Mouse (Mus musculus): ENCODE results near the gene Nsmce1. TPM values are rescaled to one million over a fixed set of nuclear protein-coding genes. Genes with fewer than 3 reads are reported as not detected.

The Nsmce1 gene
- total and polyA plus RNA-seq, 2 experiments from 2014 or later, result 23.1 to 77.8 TPM

GRCm38 (mm10) chr7:125453671-125454070, 37.7 kb downstream of the Nsmce1 start:
- Histone ChIP-seq H3K36me3 (ENCODE audit: insufficient read depth, low read length) (no peaks in the 10 kb centered on the region; the same call in 1 of the 2 replicates), H3K4me1 (ENCODE audit: insufficient read depth, low read length) (no peaks in the 10 kb centered on the region), H3K27ac (ENCODE audit: low read depth, low read length) (no peak overlapping the region), H3K4me3 (ENCODE audit: low read depth, low read length) (no peak overlapping the region), H3K9ac (replicated peaks; ENCODE audit: low read length, poor library complexity, severe bottlenecking) (no peak overlapping the region), H3K27me3 (ENCODE audit: insufficient read depth, low read length) (no peaks in the 10 kb centered on the region), H3K4me2 (ENCODE audit: low read depth, low read length, poor library complexity, severe bottlenecking) (no peak overlapping the region), H3K9me3 (ENCODE audit: low read length) (no peaks in the 10 kb centered on the region)
- TF ChIP-seq CTCF (IDR thresholded peaks at IDR 0.05), result no peak
- DNase-seq (ENCODE audit: low spot score), result peak; percentile 31
- 92% methylated on average over 4 of the region's 4 CpGs for WGBS
- ATAC-seq (ENCODE audit: low FRiP score), result no peak

- no peaks in the 10 kb centered on the region for H3K4me1 ChIP-seq (ENCODE audit: insufficient read depth, low read length)
- TF ChIP-seq CTCF (IDR thresholded peaks at IDR 0.05), result no peak
- H3K4me3 ChIP-seq (ENCODE audit: low read depth, low read length), result no peak overlapping the region
- no peaks in the 10 kb centered on the region for H3K9me3 ChIP-seq (ENCODE audit: low read length)
- ATAC-seq (ENCODE audit: low FRiP score), result no peak
- no peaks in the 10 kb centered on the region for H3K36me3 ChIP-seq (ENCODE audit: insufficient read depth, low read length)
- no peak for DNase-seq (ENCODE audit: low spot score)
- H3K27ac ChIP-seq (ENCODE audit: low read depth, low read length), result no peak overlapping the region
- no peak overlapping the region for H3K9ac ChIP-seq (replicated peaks; ENCODE audit: low read length, poor library complexity, severe bottlenecking)
- H3K27me3 ChIP-seq (ENCODE audit: insufficient read depth, low read length), result no peaks in the 10 kb centered on the region
- H3K4me2 ChIP-seq (ENCODE audit: low read depth, low read length, poor library complexity, severe bottlenecking), result no peak overlapping the region
- WGBS, result 94% methylated on average over 2 of the region's 2 CpGs
Measured at GRCm38 (mm10) chr7:125451078-125451477, 40.3 kb downstream of the Nsmce1 start.

GRCm38 (mm10) chr7:125450678-125451077, 40.7 kb downstream of the Nsmce1 start:
- DNase-seq (ENCODE audit: low spot score), result no peak
- no peak for ATAC-seq (ENCODE audit: low FRiP score)
- no peak overlapping the region for H3K4me2 ChIP-seq (ENCODE audit: low read depth, low read length, poor library complexity, severe bottlenecking)
- WGBS, result 82% methylated on average over 1 of the region's 1 CpGs
- H3K9ac ChIP-seq (replicated peaks; ENCODE audit: low read length, poor library complexity, severe bottlenecking), result no peak overlapping the region
- no peaks in the 10 kb centered on the region for H3K36me3 ChIP-seq (ENCODE audit: insufficient read depth, low read length)
- no peak for TF ChIP-seq CTCF (IDR thresholded peaks at IDR 0.05)
- no peaks in the 10 kb centered on the region for H3K9me3 ChIP-seq (ENCODE audit: low read length)
- no peak overlapping the region for H3K4me3 ChIP-seq (ENCODE audit: low read depth, low read length)
- H3K27me3 ChIP-seq (ENCODE audit: insufficient read depth, low read length), result no peaks in the 10 kb centered on the region
- H3K4me1 ChIP-seq (ENCODE audit: insufficient read depth, low read length), result 0 out of 2 replicates have a peak, but pooled peaks cover under 1% of the 10 kb centered on the region
- H3K27ac ChIP-seq (ENCODE audit: low read depth, low read length), result no peak overlapping the region

GRCm38 (mm10) chr7:125444464-125445401, 46.7 kb downstream of the Nsmce1 start, which contains the start of gene Kdm8:
TSS of gene Kdm8 (plus strand) at chr7:125444676.
- H3K9me3 ChIP-seq (ENCODE audit: low read length), result no peaks in the 10 kb centered on the region
- peaks cover 13% of the 10 kb centered on the region; the same call in 1 of the 2 replicates for H3K4me1 ChIP-seq (ENCODE audit: insufficient read depth, low read length)
- H3K27me3 ChIP-seq (ENCODE audit: insufficient read depth, low read length), result no peaks in the 10 kb centered on the region
- DNase-seq (ENCODE audit: low spot score) (peak; percentile 98), ATAC-seq (ENCODE audit: low FRiP score) (peak; percentile 96)
- H3K4me3 ChIP-seq (ENCODE audit: low read depth, low read length), result peak within 1 kb of the TSS; percentile 55
- 2% methylated on average over 61 of the region's 61 CpGs for WGBS
- no peak for TF ChIP-seq CTCF (IDR thresholded peaks at IDR 0.05)
- H3K9ac ChIP-seq (replicated peaks; ENCODE audit: low read length, poor library complexity, severe bottlenecking), result peak within 1 kb of the TSS; percentile 67
- H3K4me2 ChIP-seq (ENCODE audit: low read depth, low read length, poor library complexity, severe bottlenecking), result peak within 1 kb of the TSS; percentile 84
- H3K27ac ChIP-seq (ENCODE audit: low read depth, low read length), result peak within 1 kb of the TSS; percentile 99
- H3K36me3 ChIP-seq (ENCODE audit: insufficient read depth, low read length), result no peaks in the 10 kb centered on the region

GRCm38 (mm10) chr7:125444076-125444463, 47.3 kb downstream of the Nsmce1 start:
- Histone ChIP-seq H3K4me1 (ENCODE audit: insufficient read depth, low read length) (peaks cover 13% of the 10 kb centered on the region; the same call in 1 of the 2 replicates), H3K36me3 (ENCODE audit: insufficient read depth, low read length) (no peaks in the 10 kb centered on the region), H3K9ac (replicated peaks; ENCODE audit: low read length, poor library complexity, severe bottlenecking) (peak overlapping the region; percentile 67), H3K4me2 (ENCODE audit: low read depth, low read length, poor library complexity, severe bottlenecking) (peak overlapping the region; percentile 84), H3K27me3 (ENCODE audit: insufficient read depth, low read length) (no peaks in the 10 kb centered on the region), H3K9me3 (ENCODE audit: low read length) (0 out of 2 replicates have a peak, but pooled peaks cover 3% of the 10 kb centered on the region), H3K27ac (ENCODE audit: low read depth, low read length) (peak overlapping the region; percentile 99), H3K4me3 (ENCODE audit: low read depth, low read length) (peak overlapping the region; percentile 55)
- ATAC-seq (ENCODE audit: low FRiP score) (peak; percentile 14; the same call in 1 of the 2 replicates), DNase-seq (ENCODE audit: low spot score) (no peak)
- no peak for TF ChIP-seq CTCF (IDR thresholded peaks at IDR 0.05)
- 23% methylated on average over 10 of the region's 10 CpGs for WGBS

- no peak for TF ChIP-seq CTCF (IDR thresholded peaks at IDR 0.05)
- Histone ChIP-seq H3K27me3 (ENCODE audit: insufficient read depth, low read length) (no peaks in the 10 kb centered on the region), H3K9me3 (ENCODE audit: low read length) (0 out of 2 replicates have a peak, but pooled peaks cover 3% of the 10 kb centered on the region), H3K4me2 (ENCODE audit: low read depth, low read length, poor library complexity, severe bottlenecking) (no peak overlapping the region), H3K4me3 (ENCODE audit: low read depth, low read length) (no peak overlapping the region), H3K9ac (replicated peaks; ENCODE audit: low read length, poor library complexity, severe bottlenecking) (no peak overlapping the region), H3K4me1 (ENCODE audit: insufficient read depth, low read length) (peaks cover 13% of the 10 kb centered on the region; the same call in 1 of the 2 replicates), H3K27ac (ENCODE audit: low read depth, low read length) (no peak overlapping the region), H3K36me3 (ENCODE audit: insufficient read depth, low read length) (no peaks in the 10 kb centered on the region)
- 69% methylated on average over 4 of the region's 4 CpGs for WGBS
- no peak for ATAC-seq (ENCODE audit: low FRiP score)
- DNase-seq (ENCODE audit: low spot score), result no peak
Measured at GRCm38 (mm10) chr7:125442323-125442722, 49.1 kb downstream of the Nsmce1 start.

Measured in midbrain, postnatal 0 days (tissue).